Mouse (Mus musculus) kidney, adult 18-20 months (tissue): ENCODE data around the gene Agpat2.

ENCODE experiments used
- DNase-seq: peaks from one replicate; pipeline ENCODE4 v3.0.0; 2021

The Agpat2 gene

DNA sequence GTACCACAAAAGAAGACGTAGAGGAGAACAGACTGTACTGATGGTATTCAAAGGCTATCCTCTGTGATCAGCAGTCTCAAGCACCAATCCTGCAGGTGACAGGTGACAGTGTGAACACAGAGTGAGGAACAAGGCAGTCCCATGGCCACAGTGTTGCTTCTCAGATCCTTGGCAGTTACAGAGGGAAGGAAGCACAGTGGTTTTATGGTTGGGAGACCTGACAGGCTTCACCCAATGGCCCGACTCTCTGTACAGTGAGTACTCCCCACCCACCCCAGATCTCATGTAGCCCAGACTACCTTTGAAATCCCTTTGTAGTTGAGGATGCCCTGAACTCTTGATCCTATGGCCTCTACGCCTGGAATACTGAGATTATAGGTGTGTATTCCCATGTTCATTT, 21.2 kb upstream of the Agpat2 start:
- no peak for DNase-seq

DNA sequence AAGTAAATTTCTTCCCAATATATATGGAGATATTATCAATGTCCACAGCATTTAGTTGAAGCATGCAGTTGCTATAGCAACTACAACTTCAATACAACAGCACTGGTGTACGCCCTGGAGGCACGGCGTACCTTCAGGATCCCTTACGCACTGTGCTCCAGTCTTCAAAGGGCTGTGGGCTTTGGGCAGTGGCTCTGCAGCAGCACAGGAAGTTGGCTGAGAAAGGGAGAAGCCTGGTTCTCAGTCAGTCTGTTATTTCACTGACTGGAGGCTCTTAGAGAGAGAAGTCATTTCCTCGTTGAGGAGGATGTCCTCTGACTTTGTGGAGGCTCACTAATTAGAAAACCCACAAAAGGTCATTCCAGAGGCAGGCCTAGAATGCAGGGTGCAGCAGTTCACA, 18.8 kb upstream of the Agpat2 start:
- DNase-seq: no peak

- no peak for DNase-seq
These were observed 17.0 kb upstream of the Agpat2 start for GRCm38 (mm10) chr2:26621246-26621645.

DNA sequence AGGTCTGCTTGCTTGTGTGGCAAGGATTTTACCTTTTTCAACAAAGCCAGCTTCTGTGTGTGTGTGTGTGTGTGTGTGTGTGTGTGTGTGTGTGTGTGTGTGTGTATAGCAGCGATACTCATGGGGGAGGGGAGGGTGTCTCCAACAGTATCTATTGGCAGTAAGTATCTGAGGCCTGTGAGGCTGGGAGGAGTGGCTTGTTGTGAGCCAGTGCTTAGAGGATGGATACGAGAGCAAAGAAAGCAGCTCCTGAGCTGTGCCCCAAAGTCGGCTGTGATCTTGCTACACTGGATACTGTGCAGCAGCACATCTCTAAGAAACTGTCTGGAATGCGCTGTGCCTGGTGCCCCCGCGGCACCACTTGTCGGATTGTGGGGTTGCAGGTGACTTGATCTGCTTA, 13.7 kb upstream of the Agpat2 start:
- DNase-seq: no peak

DNA sequence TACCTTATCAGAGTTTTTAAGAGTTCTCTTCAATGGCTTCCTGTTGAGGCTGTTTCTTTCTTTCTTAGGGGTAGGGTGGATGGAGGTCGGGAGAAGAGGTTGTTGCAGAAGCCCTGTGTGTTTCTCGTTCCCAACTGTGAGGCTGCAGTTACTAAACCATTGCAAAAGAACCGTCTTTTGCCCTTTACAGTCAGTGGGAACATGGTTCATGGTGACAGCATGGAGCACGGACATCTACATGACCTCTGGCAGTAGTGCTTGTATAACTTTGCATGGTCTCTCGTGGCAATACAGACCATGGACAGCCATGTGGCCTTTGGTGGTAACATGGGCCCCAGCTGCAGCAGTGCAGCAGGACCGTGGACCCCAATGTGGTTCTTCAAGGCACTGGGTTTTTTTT, 13.1 kb upstream of the Agpat2 start:
- DNase-seq: no peak

DNA sequence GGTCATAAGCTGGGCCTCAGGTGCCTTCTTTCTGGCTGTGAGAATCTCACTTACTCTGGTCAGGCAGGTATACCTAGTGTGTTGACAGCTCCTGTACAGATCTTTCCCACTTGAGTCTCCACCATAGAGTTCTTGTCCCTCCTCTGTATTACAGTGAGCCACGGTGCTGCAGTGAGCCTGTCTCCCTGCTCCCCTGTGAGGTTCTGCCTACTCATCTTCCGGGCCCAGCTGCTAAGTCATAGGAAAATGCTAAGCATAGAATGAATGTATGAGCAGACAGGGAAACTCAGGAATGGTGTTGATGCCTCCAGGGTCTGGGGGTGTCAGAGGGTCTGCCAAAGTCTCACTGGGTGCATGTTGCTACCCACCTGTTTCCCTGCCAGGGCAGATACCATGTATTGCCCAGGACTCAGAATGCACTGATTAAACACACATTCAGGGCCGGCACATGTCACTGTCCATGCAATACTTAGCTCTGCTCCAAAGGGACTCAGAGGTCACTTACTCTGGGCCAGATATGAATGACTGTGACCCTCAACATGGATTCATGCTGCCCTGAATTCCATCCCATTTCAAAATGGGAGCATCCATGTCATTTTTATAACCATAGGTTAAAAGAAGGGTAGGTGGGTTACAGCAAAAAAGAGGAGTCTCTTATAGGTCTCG, 11.4 kb upstream of the Agpat2 start:
- no peak for DNase-seq

DNA sequence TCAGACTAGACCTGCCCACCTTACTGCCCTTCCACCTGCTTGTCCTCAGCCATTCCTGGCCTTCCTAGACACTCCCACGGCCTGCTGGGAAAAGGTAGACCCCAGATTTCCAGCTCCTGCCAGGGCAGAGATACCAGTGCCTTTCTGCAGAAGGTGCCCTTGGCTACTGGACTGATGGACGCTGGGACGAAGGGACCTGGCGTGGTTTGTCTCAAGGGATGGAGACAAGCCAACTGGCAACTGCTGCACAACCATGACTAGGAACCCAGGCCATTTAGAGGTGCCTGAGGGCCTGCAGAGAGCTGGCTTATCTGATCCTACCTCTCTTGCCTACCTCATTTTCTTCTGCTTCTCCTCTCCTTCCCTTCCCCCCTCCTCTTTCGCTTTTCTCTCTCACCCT, 10.7 kb upstream of the Agpat2 start:
- DNase-seq: no peak

DNA sequence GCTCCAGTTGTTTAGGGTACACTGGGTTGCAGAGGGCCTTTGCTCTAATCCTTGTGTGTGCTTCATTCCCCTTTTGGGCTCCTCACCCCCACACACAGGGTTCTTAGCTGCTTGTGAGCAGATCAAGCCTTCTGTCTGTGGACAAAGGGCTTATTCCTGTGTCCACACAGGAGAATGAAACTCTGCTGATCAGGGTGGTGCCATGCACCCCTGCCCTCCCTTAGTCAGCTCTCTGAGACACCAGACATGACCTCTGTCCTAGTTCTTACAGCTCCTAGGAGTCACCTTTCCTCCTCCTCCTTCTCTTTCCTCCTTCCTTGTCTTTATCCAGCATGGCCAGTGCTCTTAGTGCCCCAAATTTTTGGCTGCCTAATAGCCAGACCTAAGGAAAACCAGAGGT, 7.7 kb upstream of the Agpat2 start:
- DNase-seq: no peak

- no peak for DNase-seq
These were observed 6.8 kb upstream of the Agpat2 start for GRCm38 (mm10) chr2:26611054-26611453.

- DNase-seq: no peak
These were observed 6.3 kb upstream of the Agpat2 start for GRCm38 (mm10) chr2:26610526-26610925.

GRCm38 (mm10) chr2:26609261-26609661, 5.0 kb upstream of the Agpat2 start:
- no peak for DNase-seq

DNA sequence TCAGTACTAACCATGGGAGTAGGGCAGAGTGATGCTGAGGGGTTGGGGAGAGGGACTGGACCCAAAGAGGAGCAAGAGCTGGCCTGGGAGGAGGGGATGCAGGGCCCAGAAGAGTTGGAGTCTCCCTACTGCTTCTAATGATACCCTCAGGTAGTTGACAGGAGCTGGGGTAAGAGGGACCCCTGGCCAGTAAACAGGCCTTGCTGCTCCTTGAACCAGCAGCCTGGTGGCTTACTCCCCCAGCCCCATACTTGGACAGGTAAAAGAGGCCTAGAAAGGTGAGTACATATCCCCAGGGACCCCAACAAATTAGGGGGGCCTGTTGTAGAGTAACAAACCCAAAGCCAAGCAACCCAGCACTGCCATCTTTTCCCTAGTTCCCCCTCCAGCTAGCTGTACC, 4.6 kb upstream of the Agpat2 start:
- no peak for DNase-seq

- no peak for DNase-seq
These were observed 3.1 kb upstream of the Agpat2 start for GRCm38 (mm10) chr2:26607056-26607910.

DNA sequence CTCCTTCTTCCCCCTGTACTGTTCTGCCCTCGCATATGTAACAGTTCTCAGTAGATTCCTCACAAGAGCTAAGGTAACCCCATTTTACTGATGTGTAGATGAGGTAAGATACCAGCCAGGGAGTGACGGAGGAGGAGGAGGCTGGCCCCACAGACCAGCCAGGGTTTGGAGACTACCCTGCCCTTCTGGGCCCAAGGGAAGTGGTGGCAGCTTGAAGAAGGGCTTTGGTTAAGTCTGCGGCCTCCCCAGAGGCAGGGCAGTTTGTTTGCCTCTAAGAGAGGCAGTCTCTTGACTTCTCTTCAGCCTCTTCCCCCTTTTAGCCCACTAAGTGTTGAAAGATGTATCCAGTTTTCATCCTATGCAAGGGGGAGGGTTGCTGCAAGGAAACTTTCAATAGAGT, 2.4 kb upstream of the Agpat2 start:
- no peak for DNase-seq

DNA sequence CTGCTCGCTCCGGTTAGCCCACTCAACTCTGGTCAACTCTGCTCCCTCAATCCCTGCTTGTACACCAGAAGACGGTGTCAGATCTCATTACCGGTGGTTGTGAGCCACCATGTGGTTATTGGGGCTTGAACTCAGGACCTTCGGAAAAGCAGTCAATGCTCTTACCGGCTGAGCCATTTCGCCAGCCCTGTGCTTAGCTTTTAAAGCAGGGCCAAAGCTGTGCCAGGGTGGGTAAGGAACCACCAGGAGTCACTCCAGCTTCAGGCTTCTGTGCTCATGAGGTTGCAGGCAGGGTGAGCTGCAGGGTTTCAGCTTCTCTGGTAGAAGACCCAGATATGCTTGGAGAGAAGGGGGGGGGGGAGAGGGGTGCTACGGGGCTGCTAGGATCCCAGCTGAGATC, 1.1 kb upstream of the Agpat2 start:
- DNase-seq: no peak

DNA sequence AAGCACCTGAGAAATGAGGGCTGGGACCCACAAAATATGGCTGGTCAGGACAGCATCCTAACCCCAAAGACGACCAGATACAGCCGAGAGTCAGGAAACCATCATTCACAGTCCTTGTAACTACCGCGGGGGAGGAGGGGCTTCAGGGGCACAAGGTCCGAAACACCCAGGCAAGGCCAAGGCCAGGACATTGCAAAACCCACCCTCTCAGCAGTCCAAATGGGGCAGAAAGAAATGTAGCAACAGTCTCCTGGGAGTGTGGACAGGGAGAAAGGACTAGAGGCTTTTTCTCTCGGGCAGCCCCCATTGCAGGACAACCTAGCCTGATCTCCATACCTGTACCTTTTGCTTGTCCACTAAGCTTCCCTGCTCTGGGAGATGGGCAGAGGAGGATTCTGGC, 1.1 kb downstream of the Agpat2 start:
- DNase-seq: no peak

- DNase-seq: no peak
These were observed 1.6 kb downstream of the Agpat2 start for GRCm38 (mm10) chr2:26602631-26603030.

DNA sequence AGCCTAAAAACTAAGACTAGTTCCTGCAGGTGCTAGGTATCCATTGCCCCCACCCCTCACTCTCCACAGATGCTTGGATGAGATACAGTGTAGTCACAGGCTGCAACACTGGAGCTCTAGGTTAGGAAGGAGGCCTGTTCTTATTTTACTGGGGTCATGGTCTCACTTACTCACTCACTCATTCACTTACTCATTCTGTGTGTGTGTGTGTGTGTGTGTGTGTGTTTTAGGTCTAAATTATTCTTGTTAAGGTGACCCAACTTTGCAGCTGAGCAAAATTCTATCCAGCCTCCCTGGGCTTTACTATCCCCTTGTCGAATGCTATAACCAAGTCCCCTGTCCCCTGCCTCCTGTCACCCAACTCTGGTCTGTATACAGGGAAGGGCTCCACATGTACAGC, 2.6 kb downstream of the Agpat2 start:
- no peak for DNase-seq

GRCm38 (mm10) chr2:26600664-26601063, 3.6 kb downstream of the Agpat2 start:
- DNase-seq: no peak

DNA sequence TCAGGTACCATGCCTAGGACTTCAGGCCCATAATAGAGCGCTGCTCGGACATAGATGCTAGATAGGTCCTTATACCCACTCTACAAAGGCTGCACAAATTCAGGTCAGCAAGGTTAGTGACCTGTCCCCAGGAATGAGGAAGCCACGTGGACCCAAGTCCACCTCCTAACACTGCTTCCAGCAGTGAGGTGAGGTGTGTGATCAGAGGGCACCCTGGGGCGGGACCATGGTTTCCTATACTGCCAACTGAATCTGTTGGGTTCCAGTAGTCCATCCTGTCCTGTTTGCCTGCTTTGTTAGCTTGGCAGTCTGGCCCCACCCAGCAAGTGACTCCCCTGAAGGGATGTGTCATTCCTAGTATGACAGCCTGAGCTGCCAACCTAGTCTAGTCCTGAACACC, 4.3 kb downstream of the Agpat2 start:
- DNase-seq: peak; percentile 48

- DNase-seq: no peak
These were observed 5.8 kb downstream of the Agpat2 start for GRCm38 (mm10) chr2:26598462-26598861.

DNA sequence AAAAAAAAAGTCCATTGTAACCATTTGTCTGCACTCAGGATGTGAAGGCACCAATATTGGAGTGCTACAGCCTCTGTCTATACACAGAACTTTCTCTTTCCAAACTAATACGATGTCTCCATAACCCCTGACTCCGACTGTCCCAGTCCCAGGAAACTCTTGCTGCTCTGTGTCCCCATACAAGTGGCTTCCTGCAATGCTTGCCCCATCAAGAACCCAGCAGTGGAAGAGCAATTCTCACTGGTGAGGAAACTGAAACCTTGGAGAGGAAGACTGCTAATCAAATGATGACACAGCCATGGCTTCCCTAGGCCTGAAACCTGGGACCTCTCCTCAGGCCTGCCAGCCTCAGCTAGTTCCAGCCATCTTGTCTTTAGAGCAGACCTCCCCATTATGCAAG, 6.4 kb downstream of the Agpat2 start:
- DNase-seq: no peak

DNA sequence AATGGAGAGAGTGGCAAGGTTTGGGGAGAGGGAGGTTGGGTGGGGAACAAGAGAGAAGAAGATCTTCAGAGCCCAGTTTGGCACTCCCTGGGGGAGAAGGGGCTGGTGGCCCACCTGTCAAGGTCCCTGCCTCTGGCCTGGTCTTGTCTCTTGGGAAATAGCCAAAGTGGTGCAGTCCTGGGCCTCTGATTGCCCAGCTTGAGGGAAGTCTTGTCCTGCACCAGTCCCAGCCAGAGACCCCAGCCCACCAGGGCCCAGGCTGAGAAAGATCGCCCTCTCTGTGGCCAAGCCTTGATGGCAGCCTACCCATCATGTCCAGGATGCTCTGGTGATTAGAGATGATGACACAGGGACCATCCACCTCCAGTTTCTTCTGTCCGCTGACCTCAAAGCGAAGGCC, 7.3 kb downstream of the Agpat2 start:
- no peak for DNase-seq

DNA sequence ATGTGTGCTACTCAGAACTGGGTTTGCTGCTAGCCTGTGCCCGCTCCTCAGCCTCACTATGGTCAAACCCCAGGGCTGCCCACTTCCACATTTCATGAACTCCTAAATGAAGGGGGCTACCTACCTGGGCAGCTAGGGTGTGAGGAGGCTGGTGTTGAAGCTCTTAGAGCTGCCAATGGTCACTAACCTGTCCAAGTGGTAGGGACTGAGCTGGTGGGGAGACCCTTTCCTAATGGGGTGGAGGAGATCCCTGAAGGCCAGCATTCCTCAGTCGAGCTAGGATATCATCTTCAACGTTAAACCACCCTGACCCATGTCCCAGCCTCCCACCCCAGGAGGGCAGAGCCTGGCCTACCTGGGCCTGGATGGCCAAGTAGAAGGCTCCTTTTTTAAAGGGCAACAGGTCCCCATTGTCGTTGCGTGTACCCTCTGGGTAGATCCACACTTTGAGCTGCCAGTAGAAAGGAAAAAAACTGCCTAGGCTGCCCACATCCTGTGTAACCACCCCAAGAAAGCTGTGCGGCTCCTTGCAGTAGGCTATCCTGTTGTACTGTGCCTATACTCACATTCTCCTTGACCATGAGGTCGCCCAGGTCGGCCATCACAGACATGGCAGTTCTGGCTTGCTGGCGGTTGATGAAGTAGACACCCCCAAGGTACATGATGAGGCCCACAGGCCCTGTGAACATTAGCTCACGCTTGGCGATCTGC, 8.3 kb downstream of the Agpat2 start:
- no peak for DNase-seq
